Mouse (Mus musculus): ENCODE measurements at regions not wholly inside any gene's neighbourhood (a gene's known extent, or its start where the extent isn't known, plus 50 kb on each side); places are given as distances from the start of the nearest gene placed in this dataset.

DNA sequence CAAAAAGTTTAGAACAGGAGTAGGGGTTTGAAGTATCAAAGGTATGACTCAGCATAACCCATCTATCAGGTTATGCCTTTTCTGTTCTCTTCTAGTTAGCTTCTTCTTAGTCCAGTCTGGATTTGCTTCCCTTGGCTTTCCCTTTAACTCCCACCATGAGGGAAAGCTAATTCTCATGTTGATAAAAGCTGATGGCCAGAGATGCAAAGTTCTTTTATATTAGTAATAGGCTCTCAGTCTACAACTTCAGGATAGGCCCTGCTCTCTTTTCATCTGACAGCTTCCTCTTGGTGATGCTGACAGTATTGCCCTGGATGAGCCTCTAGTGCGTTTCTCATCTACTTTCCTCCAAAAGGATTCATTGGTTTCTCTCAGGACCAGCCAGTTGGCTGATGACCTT, 161.7 kb upstream of the Klf12 start:
- DNase-seq, result no peak

GRCm38 (mm10) chr14:100444848-100445247, 160.4 kb upstream of the Klf12 start:
- DNase-seq, result no peak

DNA sequence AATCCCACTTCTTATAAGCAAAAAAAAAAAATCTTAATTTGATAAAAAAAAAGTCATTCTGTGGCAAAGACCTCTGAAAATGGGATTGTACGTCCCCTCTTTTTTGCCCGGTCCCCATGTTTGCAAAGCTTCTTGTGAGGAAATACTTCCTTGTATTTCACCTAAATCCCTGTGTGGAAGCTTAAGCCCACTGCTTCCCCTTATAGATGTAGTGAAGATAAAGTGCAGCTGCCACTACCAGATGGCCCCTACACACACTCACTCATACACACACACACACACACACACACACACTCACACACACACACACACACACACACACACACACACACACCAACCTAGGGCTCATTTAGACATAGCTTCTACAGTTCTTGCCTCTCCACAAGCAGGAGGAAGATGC, 159.6 kb upstream of the Klf12 start:
- DNase-seq, result no peak

DNA sequence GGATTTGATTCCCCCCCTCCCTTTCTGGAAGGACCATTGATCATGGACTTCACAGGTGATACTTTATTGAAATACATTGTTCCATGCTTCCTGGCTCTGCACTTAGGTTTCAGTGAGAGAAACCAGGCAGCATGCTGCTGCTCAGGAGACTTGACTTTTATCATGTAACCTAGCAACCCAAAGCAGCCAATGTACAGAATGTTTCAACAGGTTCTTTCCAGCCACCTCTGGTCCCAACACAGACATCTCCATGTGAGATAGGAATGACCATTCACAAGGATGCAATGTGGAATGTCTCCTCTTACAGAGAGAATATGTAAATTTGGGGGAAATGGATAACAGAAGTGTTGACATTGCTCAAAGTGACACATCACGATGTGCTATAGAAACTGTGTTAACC, 153.1 kb upstream of the Klf12 start:
- no peak for DNase-seq

DNA sequence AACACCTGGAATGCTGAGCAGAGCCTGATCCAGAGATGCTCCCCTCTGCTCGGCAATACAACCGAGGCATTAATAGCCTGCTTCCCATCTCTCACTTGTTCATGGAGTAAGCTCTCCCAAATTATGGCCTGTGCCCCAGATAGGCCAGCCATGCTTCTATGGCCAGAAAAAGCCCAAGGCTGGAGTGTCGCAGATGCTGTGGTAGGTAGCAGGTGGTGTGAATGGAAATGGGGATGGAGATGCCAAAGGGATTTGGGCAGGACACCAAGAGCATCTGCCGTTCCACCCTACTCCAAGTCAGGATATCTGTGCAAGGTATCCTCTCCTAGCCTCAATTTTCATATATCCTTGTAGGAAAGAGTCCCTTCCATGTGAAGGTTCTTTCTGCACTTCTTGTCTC, 145.2 kb upstream of the Klf12 start:
- no peak for DNase-seq

- no peak for DNase-seq
These were observed 141.9 kb upstream of the Klf12 start for GRCm38 (mm10) chr14:100426399-100426798.

- DNase-seq, result no peak
These were observed 139.3 kb upstream of the Klf12 start for GRCm38 (mm10) chr14:100423790-100424189.

DNA sequence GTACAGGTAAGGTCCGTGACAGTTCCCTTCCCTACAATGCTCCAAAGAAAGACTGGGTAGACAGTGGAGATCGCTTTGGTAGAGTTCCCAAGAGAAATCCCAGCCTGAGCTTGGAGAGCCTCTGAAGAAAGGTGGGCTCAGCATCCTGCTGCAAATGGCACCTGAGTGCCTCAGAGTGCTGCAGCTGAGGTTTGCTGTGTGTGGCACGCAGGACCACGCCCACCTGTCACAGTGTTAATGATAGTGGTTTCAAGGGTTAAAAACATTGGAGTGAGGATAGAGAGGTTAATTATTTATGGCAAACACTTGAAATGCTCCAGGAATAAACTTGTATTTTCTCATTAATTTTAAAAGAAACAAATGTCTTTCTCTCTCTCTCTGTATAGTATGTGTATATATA, 137.2 kb upstream of the Klf12 start:
- DNase-seq, result no peak

DNA sequence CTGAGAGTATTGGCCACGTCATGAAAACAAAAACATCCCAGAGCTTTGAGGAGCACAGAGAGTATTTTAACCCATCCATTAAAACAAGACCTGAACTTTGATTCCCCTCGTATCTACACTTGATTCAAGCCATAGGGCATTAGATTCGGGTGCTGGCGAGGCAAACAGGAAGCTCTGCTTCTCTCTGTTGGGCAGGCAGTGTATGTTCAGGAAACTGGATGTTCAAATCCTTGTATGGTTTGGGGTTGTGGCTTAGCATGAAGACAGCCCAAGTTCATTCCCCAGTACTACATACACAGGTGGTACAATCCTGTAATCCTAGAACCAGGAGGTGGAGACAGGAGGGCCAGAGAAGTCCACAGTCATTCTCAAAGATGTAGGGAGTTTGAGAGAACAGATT, 130.6 kb upstream of the Klf12 start:
- no peak for DNase-seq

- no peak for DNase-seq
These were observed 127.7 kb upstream of the Klf12 start for GRCm38 (mm10) chr14:100412211-100412610.

DNA sequence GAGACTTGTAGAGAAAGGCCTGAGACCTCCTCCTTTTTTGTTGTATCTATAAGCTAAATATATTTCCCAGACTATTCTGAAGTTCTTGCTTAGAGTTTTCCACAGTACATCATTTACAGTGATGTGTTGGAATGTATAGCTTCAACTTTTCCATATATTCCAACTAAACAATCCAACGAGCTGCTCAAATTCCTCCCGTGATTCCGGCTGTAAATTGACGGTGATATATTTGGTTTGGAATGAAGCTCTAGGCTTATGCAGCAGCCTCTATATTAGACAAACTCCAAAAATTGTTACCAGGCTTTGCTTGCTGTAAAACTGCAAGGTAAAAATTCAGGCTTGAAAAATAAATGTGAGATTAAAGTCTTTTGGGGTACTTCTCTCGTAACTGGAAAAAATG, 112.7 kb upstream of the Klf12 start:
- DNase-seq, result no peak

DNA sequence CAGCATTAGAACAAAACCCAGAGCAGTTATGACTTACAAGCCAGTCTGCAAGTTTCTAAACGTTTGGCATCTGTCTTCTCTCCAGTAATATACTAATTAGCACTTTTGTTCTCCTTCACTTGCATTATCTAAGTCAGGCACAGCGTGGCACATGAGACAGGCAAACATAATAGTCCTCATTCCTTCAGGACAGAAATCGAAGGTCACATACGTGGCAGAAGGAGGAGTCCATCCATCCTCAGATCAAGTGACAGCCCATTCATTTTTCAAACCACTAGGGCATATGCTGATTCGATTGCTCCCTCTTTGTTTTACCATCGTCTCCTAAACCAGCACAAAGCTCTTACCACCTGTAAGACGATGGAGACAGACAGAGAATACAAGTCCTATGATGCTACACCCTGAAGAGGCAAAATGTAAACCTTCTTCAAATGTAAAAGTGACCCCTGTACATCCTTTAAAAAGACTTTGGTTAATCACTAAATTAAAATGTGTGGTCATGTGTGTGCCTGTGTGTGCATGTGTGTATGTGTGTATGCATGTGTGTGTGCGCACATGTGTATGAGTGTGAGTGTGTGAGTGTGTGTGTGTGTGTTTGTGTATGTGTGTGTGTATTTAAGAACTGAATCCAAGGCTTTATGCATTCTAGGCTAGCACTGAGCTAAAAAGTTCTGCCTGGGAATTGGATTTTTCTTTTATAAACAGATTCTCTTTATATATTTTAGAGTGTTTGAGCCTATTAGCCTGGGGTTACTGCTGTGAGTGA, 90.9 kb upstream of the Klf12 start:
- DNase-seq, result no peak

DNA sequence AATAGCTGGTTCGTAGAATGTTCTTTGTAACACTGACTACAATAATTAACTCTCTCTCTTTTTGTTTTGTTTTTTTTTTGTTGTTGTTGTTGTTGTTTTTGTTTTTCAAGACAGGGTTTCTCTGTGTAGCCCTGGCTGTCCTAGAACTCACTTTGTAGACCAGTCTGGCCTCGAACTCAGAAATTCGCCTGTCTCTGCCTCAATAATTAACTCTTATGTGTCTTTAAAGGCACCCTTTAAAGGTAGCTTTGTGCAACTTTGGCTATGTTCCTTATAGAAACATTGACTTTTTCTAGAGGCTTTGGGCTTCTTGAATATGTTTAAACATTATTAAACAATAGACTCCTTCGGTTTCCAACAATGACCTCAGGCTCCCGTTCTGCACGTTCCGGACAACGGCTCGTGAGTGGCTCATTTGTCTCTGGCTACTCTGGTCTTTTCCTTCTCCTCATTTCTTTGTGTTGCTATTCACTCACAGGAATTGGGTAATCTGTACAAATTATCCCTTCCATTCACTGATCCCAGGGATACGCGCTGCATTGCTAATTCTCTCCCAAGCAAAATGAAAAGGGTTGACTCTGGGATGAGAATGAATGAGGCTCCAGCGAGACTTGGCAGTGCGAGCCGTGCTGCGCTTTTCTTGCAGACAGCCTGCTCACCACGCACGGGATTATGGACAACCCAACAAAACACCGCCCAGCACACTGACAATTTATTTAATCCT, 90.2 kb upstream of the Klf12 start:
- DNase-seq, result no peak

DNA sequence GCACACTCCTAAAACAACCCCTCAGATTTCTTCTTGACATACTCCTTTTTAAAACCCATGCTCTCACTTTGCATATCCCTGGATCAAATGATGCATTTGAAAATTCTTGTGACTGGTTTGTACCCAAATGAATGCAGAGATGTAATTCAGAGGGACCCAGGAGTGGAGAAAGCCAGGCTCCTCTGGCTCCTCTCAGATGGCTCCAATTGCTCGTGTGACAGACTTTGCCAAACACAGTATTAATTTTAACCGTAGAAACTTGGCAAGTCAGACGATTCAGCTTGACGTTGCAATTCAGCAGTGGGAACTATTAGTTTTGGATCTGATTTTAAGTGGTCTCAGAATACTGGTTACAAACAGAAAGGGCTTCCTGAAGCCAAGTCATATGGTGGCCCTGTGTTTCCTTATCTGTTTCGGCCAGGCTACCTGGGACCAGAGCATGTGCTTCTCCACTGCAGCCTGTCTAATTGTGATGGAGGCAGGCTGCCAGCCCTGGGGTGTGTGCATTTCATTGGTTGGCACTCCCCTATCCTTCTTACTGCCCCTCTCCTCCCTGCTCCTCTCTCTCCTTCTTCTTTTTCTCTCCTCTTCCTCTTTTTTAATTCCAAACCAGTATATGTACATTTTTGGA, 81.9 kb upstream of the Klf12 start:
- no peak for DNase-seq

DNA sequence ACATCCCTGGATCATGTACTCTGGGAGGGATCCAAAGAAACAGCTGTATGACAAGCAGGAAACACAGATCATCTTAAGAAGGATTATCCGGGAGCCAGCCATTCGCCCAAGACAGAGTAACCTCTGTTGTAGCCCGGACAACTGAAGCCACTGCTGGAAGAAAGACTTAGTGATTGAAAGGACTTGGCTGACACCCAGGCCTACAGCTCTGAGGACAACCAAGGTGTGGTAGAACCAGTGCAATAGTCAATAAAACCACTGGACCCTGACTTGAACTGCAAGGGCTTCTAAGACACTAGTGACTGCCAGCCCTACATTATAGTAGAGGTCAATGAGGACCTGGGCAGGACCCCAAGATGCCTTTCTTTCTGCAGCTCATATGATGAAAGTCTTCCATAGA, 78.3 kb upstream of the Klf12 start:
- no peak for DNase-seq

DNA sequence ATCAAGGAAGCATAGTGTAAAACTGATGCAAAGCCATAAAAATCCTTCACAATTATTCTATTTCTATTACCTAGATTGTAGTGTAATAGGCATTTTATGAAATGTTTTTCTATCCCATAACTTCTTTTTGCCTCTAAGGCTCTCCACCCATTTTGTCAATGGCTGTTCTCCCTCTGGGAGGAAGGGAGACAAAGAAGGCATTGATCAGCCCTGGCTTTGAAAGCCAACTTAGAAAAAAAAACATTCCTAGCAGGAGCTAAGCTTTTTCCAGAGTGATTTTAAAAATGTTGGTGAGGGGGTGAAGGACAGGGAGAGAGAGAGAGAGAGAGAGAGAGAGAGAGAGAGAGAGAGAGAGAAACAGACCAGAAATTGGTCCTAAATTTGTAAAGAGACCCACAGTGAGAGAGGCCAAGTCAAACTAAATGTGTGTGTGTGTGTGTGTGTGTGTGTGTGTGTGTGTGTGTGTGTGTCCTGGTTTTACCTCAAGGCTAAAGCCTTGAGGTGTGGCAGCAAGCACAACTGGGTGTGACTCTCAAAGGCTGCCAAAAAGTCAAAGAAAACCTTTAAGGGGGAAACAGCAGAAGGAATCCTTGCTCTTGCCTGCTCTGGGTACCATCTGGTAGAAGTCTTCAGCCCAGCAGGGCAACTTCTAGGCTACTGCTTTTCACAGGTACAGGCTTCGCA, 77.0 kb upstream of the Klf12 start:
- no peak for DNase-seq

DNA sequence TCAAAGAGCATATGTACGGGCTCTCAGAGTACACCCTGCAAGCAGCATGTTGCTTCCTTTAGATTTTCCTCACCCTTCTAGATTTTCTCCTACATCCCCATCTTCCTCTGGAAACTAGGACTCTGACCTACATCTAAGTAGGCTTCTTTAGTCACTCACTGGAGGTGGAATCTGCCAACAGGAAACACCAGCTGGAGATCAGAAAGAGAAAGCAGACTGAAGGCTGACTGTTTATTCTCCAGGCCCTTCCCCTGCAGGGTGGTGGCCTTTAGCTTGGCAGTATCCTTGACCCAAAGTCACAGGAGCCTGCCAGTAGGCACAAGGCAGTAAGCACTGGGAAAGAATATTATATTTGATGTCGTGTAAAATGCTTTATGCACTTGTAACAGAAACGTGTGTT, 75.4 kb upstream of the Klf12 start:
- DNase-seq, result no peak

- no peak for DNase-seq
These were observed 72.7 kb upstream of the Klf12 start for GRCm38 (mm10) chr14:100357131-100357530.

DNA sequence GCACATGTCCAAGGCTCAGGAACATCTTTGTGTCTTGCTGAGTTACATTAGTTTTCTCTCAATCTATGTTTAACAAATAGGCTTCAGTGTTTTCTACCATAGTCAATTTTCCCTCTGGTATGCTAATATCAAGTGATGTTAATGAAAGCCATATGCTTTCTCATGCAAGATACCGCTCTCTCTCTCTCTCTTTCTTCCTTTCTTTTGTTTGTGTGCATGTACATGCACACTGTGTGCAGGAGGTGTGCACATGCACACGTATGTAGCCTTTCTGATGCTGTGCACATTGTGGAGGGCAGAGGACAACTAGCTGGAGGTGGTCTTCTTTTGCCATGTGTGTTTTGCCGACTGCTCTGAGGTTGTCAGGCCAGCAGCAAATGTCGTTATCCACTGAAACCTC, 69.0 kb upstream of the Klf12 start:
- DNase-seq, result no peak

DNA sequence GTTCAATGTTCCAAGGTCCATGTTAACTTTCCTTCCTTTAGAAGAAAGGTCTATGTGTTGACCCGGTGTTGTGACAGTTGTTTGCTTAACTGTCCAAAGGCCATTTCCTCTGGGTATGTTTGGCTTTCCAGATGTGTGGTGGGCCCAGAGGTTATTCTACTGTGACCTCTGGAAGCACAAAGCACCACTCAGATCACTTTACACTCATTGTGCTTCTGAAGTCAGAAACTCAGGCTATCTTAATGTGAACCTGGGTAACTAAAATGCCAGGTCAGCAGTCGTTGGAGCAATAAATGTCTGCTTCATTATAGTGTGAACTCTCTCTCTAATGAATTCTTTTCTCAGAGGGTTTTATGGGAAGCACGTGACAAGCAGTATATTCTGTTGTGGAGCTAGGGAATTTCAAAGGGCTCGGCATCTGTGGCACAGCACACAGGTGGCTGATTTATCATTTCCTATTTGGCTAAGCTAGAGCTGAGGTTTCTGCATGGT, 68.5 kb upstream of the Klf12 start:
- DNase-seq, result no peak

DNA sequence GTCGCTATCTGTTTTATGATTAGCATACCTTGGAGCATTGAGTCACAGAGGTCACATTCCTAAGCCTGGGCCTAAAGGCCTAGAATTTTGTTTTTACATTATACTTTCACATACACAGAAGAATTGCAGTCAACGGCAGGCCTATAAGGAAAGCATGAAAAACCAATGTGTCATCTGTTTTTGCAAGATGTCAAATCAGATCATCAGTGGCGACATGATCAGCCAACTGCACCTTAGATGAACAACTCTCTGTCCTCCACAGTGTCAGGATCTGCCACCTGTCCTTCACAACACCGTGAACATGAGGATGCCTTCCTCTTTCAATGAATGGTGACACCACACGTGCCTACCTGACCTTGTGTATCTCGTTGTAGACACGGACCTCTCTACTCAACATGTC, 66.5 kb upstream of the Klf12 start:
- DNase-seq, result no peak

GRCm38 (mm10) chr14:100350021-100350790, 65.7 kb upstream of the Klf12 start:
- no peak for DNase-seq

All from thymus, postnatal 25 days (tissue).